Mouse (Mus musculus): ENCODE measurements at regions not wholly inside any gene's neighbourhood (a gene's known extent, or its start where the extent isn't known, plus 50 kb on each side); places are given as distances from the start of the nearest gene placed in this dataset.

- no peak for TF ChIP-seq CTCF (IDR thresholded peaks at IDR 0.05; ENCODE audit: borderline replicate concordance, insufficient read depth, low read depth, low read length)
- TF ChIP-seq POLR2A (IDR thresholded peaks at IDR 0.05; ENCODE audit: borderline replicate concordance, insufficient read depth, low read length): no peak
Observed at GRCm38 (mm10) chr1:73770631-73771030, 353.6 kb downstream of the Tns1 start.

Measured in cerebellum, adult 2 months (tissue).